Mouse (Mus musculus): ENCODE measurements around the gene Grk5. TPM values are rescaled to one million over a fixed set of nuclear protein-coding genes. Genes with fewer than 3 reads are reported as not detected.
A peak's percentile ranks its signal among the peaks of the same experiment; 100 is the strongest.
"Not testable (repeated sequence)": the region's sequence is repeated elsewhere in the genome, so short reads cannot be mapped to it uniquely, and the experiment has no call there.

Grk5 gene
- total RNA-seq, 4 experiments from 2014 or later: 21.4 to 45.5 (median 35.8) TPM

GRCm38 (mm10) chr19:60911653-60912052 lies 22.1 kb downstream of the Grk5 start:
- no peak for DNase-seq (ENCODE audit: low spot score)

- no peak for DNase-seq (ENCODE audit: low spot score)
Measured at GRCm38 (mm10) chr19:60915236-60915635, 25.7 kb downstream of the Grk5 start.

- no peak for DNase-seq (ENCODE audit: low spot score)
Measured at GRCm38 (mm10) chr19:60915862-60916261, 26.3 kb downstream of the Grk5 start.

- no peak for DNase-seq (ENCODE audit: low spot score)
Measured at GRCm38 (mm10) chr19:60916869-60917570, 27.5 kb downstream of the Grk5 start.

- not testable (repeated sequence) for DNase-seq (ENCODE audit: low spot score)
Measured at GRCm38 (mm10) chr19:60924534-60924933, 35.0 kb downstream of the Grk5 start.

- no peak for DNase-seq (ENCODE audit: low spot score)
Measured at GRCm38 (mm10) chr19:60935001-60935400, 45.5 kb downstream of the Grk5 start.

GRCm38 (mm10) chr19:60939954-60940379 lies 50.4 kb downstream of the Grk5 start:
- peak; percentile 90 for DNase-seq (ENCODE audit: low spot score)

- no peak for DNase-seq (ENCODE audit: low spot score)
Measured at GRCm38 (mm10) chr19:60940866-60941265, 51.3 kb downstream of the Grk5 start.

- peak; percentile 90 for DNase-seq (ENCODE audit: low spot score)
Measured at GRCm38 (mm10) chr19:60945801-60946311, 56.3 kb downstream of the Grk5 start.

GRCm38 (mm10) chr19:60946656-60947055 lies 57.1 kb downstream of the Grk5 start:
- peak; percentile 87 for DNase-seq (ENCODE audit: low spot score)

- peak; percentile 61 for DNase-seq (ENCODE audit: low spot score)
Measured at GRCm38 (mm10) chr19:60948996-60949395, 59.4 kb downstream of the Grk5 start.

- peak; percentile 75 for DNase-seq (ENCODE audit: low spot score)
Measured at GRCm38 (mm10) chr19:60950056-60950869, 60.7 kb downstream of the Grk5 start.

GRCm38 (mm10) chr19:60955131-60955530 lies 65.6 kb downstream of the Grk5 start:
- DNase-seq (ENCODE audit: low spot score): no peak

GRCm38 (mm10) chr19:60955712-60956111 lies 66.2 kb downstream of the Grk5 start:
- no peak for DNase-seq (ENCODE audit: low spot score)

GRCm38 (mm10) chr19:60956198-60956750 lies 66.7 kb downstream of the Grk5 start:
- DNase-seq (ENCODE audit: low spot score): no peak

GRCm38 (mm10) chr19:60959706-60960230 lies 70.2 kb downstream of the Grk5 start:
- peak; percentile 54 for DNase-seq (ENCODE audit: low spot score)

GRCm38 (mm10) chr19:60962358-60963061 lies 73.0 kb downstream of the Grk5 start:
- no peak for DNase-seq (ENCODE audit: low spot score)

- DNase-seq (ENCODE audit: low spot score): no peak
Measured at GRCm38 (mm10) chr19:60967909-60968308, 78.4 kb downstream of the Grk5 start.

- no peak for DNase-seq (ENCODE audit: low spot score)
Measured at GRCm38 (mm10) chr19:60970406-60970805, 80.9 kb downstream of the Grk5 start.

- DNase-seq (ENCODE audit: low spot score): no peak
Measured at GRCm38 (mm10) chr19:60971598-60971997, 82.0 kb downstream of the Grk5 start.

GRCm38 (mm10) chr19:60972281-60973015 lies 82.9 kb downstream of the Grk5 start:
- no peak for DNase-seq (ENCODE audit: low spot score)
